Mouse (Mus musculus): ENCODE data around the gene Bfsp2.
A peak's percentile ranks its signal among the peaks of the same experiment; 100 is the strongest.

Bfsp2 gene

GRCm38 (mm10) chr9:103480044-103480576, at the start of gene Bfsp2:
TSS of gene Bfsp2 (minus strand) at chr9:103480420.
- DNase-seq = no peak

DNA sequence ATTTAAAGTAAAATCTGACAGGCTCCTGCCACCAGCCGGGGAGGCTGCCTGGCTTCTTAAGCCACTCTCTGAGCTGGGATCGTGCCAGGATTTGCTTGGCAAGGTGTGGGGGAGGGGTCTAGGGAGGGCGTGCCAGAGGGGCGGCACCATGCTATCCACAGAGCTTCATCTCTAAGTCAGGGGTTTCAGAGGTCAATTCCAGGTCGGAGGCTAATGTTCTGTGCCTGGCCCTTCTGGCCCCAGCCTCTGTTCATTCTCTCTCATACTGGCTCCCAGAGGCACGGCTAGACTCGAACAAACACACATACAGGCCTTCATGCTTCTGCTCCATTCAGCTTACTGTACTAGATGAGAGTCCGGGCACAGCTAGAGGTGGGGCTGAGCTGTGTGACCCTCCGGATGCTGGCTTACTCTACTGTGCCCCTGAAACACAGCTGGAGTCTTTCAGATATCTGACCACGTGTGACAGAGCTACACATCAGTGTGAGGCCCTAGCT, 44.9 kb upstream of the Bfsp2 start:
- DNase-seq = peak; percentile 24 to 34

- DNase-seq = no peak
These were observed 44.4 kb upstream of the Bfsp2 start for GRCm38 (mm10) chr9:103524600-103524999.

GRCm38 (mm10) chr9:103523742-103524403, 43.7 kb upstream of the Bfsp2 start:
- DNase-seq = no peak

- DNase-seq = no peak
These were observed 42.8 kb upstream of the Bfsp2 start for GRCm38 (mm10) chr9:103523008-103523407.

GRCm38 (mm10) chr9:103513884-103514283, 33.7 kb upstream of the Bfsp2 start:
- no peak for DNase-seq

DNA sequence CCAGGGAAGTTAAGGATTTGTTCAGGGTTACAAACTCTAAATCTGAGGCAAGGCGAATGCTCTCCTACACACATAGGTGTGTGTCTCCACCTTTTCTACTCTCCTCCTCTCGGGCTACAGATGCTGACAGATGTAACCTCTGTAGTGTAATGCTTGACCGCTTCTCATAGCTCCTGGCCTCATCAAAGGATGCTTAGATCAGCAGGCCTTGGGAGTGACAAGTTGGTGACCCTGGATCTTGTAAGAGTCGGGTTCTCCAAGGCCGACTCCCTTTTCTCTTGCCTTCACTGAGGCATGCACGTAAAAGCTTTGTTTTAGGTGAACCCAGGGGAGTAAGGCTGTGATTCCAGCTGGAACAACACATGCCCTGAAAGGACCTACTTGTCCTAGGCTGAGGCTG, 32.0 kb upstream of the Bfsp2 start:
- DNase-seq = no peak

GRCm38 (mm10) chr9:103506968-103507584, 26.9 kb upstream of the Bfsp2 start:
- peak; percentile 29 to 49 for DNase-seq

GRCm38 (mm10) chr9:103505067-103505466, 24.8 kb upstream of the Bfsp2 start:
- DNase-seq = no peak

- DNase-seq = no peak
These were observed 24.4 kb upstream of the Bfsp2 start for GRCm38 (mm10) chr9:103504646-103505045.

DNA sequence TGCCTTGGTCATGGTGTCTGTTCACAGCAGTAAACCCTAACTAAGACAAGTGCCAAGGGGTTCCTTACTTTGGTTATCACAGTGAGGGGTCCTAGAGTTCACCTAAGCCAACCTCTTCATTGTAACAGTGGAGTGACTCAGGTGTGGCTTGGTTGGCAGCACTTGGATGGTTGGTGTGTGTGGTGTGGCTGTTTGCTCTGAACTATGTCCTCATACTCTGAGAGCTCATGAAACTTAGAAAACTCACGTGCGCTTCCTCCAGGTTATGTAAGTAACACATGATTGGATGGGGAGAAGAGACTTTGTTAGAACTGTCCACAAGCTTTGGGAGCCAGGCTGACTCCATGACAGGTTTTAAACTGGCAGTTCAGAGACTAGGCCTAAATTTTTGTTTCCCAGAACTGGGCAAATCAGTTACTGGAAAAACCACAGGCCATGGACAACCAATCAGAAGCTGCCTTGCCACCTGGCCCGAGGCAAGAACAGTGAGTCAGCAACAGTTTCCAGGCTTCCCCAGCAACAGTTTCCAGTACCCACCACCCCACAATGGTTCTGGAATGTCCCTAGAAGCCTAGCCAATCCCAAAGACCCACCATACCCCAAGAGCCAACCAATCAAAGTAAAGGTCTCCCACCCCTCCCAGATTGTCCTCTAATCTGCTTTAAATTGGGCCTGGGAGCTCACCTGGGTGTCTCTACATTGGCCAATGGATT, 23.5 kb upstream of the Bfsp2 start:
- peak; percentile 49 to 70 for DNase-seq

- DNase-seq = no peak
These were observed 22.4 kb upstream of the Bfsp2 start for GRCm38 (mm10) chr9:103502655-103503054.

DNA sequence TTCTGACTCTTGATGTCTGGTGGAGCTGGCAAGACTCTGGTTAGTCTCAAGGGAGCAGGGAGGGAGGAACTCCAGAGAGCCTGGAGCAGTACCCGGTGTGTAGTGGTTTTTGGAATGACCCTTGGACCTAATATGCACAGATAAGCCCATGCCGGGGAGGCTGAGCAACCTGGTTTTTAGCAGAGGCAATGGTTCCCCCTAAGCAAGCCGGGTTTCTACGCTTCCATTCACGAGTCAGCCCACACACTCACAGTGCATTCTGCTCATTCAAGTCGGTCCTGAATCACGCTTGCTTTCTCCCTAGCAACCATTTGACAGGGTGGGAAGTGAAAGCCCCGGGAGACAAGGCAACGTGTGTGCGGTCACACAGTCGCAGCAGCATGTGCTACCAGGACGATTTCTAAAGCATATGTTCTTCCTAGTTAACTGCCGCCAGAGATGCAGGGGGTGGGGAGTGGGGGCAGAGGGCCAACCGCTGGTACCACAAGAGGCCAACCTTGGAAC, 21.7 kb upstream of the Bfsp2 start:
- DNase-seq = no peak

- DNase-seq = no peak
These were observed 19.1 kb upstream of the Bfsp2 start for GRCm38 (mm10) chr9:103499366-103499765.

- DNase-seq = no peak
These were observed 18.5 kb upstream of the Bfsp2 start for GRCm38 (mm10) chr9:103498699-103499098.

GRCm38 (mm10) chr9:103495391-103495790, 15.2 kb upstream of the Bfsp2 start:
- DNase-seq = peak in 1 of 2 experiments; percentile 12

- peak; percentile 83 to 91 for DNase-seq
These were observed 14.3 kb upstream of the Bfsp2 start for GRCm38 (mm10) chr9:103494346-103495020.

DNA sequence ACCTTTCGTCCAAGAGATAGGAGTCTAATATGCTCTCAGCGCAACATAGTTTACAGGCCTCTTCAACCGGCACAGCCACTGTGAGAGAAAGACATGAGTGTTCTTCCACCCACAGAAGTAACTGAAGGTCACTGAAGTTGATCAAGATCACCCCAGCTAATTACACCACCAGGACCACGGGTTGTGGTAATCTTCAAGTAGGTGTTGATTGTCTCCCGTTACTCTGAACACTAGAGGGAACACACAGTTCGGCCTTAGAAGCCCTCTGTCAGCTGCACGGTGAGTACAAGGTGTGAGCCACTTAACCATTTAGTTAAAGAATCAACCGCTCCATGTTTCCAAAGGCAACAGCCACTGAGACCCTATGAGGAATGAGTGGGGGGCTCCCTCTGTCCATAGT, 11.8 kb upstream of the Bfsp2 start:
- DNase-seq = no peak

GRCm38 (mm10) chr9:103490439-103490838, 10.2 kb upstream of the Bfsp2 start:
- DNase-seq = peak; percentile 76 to 90

- no peak for DNase-seq
These were observed 9.7 kb upstream of the Bfsp2 start for GRCm38 (mm10) chr9:103489883-103490282.

DNA sequence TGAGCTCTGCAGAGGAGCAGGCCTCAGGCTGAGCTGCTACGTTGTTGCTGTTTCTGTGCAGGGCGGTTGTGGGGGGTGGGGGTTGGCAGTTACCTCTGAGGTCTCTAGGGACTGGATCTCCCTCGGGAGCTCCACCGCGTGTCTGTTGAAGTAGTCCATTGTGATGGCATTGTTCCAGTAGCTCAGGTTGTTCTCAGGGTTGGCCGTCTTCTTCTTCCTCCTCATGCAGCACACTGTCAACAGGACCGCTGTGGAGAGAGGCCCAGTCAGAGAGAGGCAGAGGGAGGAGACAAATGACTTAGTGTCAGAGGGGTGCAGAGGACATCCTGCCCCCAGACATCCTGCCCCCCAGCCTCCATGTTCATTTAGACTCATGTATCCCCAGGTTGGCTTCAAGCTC, 8.9 kb upstream of the Bfsp2 start:
- peak; percentile 32 to 60 for DNase-seq

DNA sequence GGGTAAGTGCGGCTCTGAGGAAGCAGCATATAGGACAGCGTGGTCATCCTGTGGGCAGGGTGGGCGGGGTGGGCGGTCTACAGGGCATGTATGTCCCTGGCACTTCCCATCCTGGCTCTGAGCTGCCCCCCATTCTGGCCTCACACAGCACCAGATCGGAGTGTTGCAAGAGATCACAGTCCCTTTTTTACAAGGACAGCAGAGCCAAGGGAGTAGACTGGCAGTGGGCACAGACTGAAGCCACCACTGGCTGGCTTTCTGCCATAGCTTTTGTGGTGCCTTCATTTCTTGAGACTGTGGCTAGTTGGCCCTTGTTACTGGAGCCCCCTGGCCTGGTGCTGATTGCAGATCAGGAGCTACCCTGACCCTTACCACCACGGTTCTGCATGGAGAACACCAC, 6.0 kb upstream of the Bfsp2 start:
- DNase-seq = no peak

- peak; percentile 54 to 67 for DNase-seq
These were observed 5.4 kb upstream of the Bfsp2 start for GRCm38 (mm10) chr9:103485606-103486005.
